Mouse (Mus musculus) limb, embryonic 12.5 days (tissue): ENCODE measurements around the gene Tmem150b. TPM values are rescaled to one million over a fixed set of nuclear protein-coding genes. Genes with fewer than 3 reads are reported as not detected.
A peak's percentile ranks its signal among the peaks of the same experiment; 100 is the strongest.

Experiments
- ATAC-seq: fragments of 200-750 bp; cut with Nextera tagmentation; 2 replicates; pipeline ENCODE4 v1.8.0; 2017; ENCODE audit warnings: low read depth, moderate TSS enrichment; ENCODE audit not compliant: insufficient number of reproducible peaks, insufficient read depth, low FRiP score, low TSS enrichment
- H3K27ac ChIP-seq: fragments of 300-500 bp; sonication (generic); 2 replicates; pipeline ENCODE4 v1.5.1; 2016; ENCODE audit warnings: mild to moderate bottlenecking, moderate library complexity
- H3K27me3 ChIP-seq: fragments of 300-500 bp; sonication (generic); 2 replicates; pipeline ENCODE4 v1.6.1; 2016; ENCODE audit warnings: mild to moderate bottlenecking, moderate library complexity
- H3K36me3 ChIP-seq: fragments of 300-500 bp; sonication (generic); 2 replicates; pipeline ENCODE4 v1.6.1; 2016; ENCODE audit warnings: mild to moderate bottlenecking, moderate library complexity
- H3K4me1 ChIP-seq: fragments of 300-500 bp; sonication (generic); replicated peaks from 2 replicates; pipeline ENCODE4 v1.6.1; 2016
- H3K4me2 ChIP-seq: fragments of 300-500 bp; sonication (generic); 2 replicates; pipeline ENCODE4 v1.6.1; 2016; ENCODE audit warnings: mild to moderate bottlenecking, moderate library complexity
- H3K4me3 ChIP-seq: fragments of 300-500 bp; sonication (generic); replicated peaks from 2 replicates; pipeline ENCODE4 v1.5.1; 2016; ENCODE audit warnings: mild to moderate bottlenecking
- H3K9ac ChIP-seq: fragments of 300-500 bp; sonication (generic); replicated peaks from 2 replicates; pipeline ENCODE4 v1.6.1; 2016; ENCODE audit warnings: mild to moderate bottlenecking, moderate library complexity
- H3K9me3 ChIP-seq: fragments of 300-500 bp; sonication (generic); 2 replicates; pipeline ENCODE4 v1.6.1; 2016; ENCODE audit warnings: mild to moderate bottlenecking, moderate library complexity
- WGBS: fragments of 180-500 bp; shearing (Covaris S2); methylation state at CpG from one replicate; pipeline ENCODE4 v1.1.7; 2016; 5-methylcytosine and 5-hydroxymethylcytosine counted together
- polyA plus RNA-seq: library from polyadenylated mRNA; unstranded; fragments of >200 nt; fragmentation: Nextera tagmentation; extraction: Ambion mirVana; gene quantifications from 2 replicates; pipeline ENCODE4 v1.2.1, GENCODE M21; 2016

Tmem150b gene
- polyA plus RNA-seq = 0.13 and 0.26 TPM in 2 replicates

DNA sequence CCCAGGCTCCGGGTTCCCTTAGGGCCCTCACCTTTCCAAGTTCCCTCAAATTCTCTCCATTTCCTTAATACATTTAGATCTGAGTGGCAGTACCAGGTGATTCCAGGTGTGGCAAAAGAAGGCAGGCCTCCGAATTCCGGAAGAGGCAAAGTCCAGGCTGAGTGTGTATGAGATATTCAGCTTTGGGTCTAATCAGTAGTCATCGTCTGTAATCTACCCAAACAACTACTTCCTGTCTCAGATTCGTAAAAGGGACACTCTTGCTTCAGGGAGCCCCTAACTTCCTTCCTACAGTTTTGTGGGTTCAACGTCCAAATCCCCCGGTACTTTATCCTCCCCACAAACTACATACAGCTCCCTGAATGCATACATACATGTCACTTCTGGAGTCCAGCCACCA is at the start of gene Tmem150b:
Gene Tmem150b, minus strand, starts transcription at position 81 of the 400 bp plus-strand sequence.
- Histone ChIP-seq H3K4me1 (no peaks in the 10 kb centered on the region), H3K4me3 (no peak within 1 kb of the TSS), H3K27ac (no peak within 1 kb of the TSS), H3K9ac (peak within 1 kb of the TSS; percentile 42; the same call in 1 of the 2 replicates), H3K27me3 (no peaks in the 10 kb centered on the region), H3K36me3 (no peaks in the 10 kb centered on the region), H3K9me3 (peaks cover 3% of the 10 kb centered on the region; the same call in 1 of the 2 replicates), H3K4me2 (peak within 1 kb of the TSS; percentile 51; the same call in 1 of the 2 replicates)
- WGBS = 81% methylated on average over 7 of the region's 7 CpGs
- ATAC-seq = no peak

DNA sequence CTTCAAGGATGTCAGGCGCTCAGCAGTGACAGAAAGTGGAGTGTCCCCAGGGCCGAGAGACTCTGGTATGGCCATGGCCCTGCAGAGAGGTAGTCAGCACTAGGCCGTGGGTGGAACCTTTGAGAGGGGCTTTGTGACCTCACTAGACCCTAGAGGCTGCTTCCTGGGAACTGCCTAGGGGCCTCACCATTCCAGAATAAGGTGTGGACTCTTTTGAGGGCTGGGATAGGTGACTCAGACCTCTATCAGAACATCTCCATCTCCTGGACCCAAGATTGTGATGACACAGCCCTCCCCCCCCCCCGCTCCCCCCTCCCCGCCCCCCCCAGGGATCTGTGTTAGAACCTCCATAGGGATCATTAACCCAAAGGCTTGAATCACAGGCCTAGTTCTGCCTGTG is 46.2 kb upstream of the Tmem150b start, which contains the start of gene Fam71e2:
Gene Fam71e2, minus strand, starts transcription at position 101 of the 400 bp plus-strand sequence.
- no peak within 1 kb of the TSS for H3K27ac ChIP-seq
- no peaks in the 10 kb centered on the region for H3K36me3 ChIP-seq
- no peak within 1 kb of the TSS for H3K4me3 ChIP-seq
- peaks cover 21% of the 10 kb centered on the region for H3K27me3 ChIP-seq
- 65% methylated on average over 3 of the region's 5 CpGs for WGBS
- no peak for ATAC-seq
- H3K9ac ChIP-seq = no peak within 1 kb of the TSS; the same call in 1 of the 2 replicates
- no peaks in the 10 kb centered on the region for H3K9me3 ChIP-seq
- no peak within 1 kb of the TSS for H3K4me2 ChIP-seq
- no peaks in the 10 kb centered on the region for H3K4me1 ChIP-seq

DNA sequence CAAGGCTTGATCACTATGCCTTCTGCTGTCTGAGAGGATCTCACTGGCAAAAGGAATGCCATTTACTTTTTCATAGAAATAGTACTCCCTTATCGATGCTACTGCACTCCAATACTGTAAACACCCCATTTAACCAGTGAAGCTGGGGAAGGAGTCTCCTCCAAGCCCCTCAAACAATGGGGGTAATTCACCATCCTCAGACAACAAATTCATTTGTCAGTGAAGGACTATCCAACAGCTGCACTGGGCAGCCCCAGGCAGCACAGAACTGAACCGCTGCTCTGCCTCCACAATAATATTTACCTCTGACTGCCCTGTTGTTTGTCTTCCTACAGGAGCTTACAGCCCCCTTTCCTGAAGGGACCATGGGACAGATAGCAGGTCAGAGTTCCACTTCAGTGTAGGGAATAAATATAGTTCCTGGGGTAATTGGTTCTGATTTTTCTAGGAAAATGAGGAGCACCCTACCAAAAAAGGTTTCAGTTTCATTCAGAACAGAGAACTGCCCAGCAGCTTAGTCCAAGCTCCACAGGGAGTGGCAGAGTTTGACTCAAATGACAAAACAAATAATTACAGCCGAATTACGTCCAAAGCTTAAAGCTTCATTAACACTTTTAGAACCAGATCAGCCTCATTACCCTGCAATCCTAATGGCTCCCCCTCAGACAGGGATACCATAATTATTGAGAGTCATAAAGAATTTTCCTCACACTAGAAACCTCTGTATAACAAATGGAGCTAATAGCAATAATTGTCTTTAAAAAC is 40.1 kb upstream of the Tmem150b start:
- no peak overlapping the region for H3K27ac ChIP-seq
- WGBS = 19% methylated on average over 4 of the region's 4 CpGs
- H3K9ac ChIP-seq = peak overlapping the region; percentile 14; the same call in 1 of the 2 replicates
- no peak overlapping the region for H3K4me3 ChIP-seq
- H3K36me3 ChIP-seq = no peaks in the 10 kb centered on the region
- H3K9me3 ChIP-seq = no peaks in the 10 kb centered on the region
- peak overlapping the region; percentile 7; the same call in 1 of the 2 replicates for H3K4me2 ChIP-seq
- H3K27me3 ChIP-seq = no peaks in the 10 kb centered on the region
- no peaks in the 10 kb centered on the region for H3K4me1 ChIP-seq
- ATAC-seq = no peak

DNA sequence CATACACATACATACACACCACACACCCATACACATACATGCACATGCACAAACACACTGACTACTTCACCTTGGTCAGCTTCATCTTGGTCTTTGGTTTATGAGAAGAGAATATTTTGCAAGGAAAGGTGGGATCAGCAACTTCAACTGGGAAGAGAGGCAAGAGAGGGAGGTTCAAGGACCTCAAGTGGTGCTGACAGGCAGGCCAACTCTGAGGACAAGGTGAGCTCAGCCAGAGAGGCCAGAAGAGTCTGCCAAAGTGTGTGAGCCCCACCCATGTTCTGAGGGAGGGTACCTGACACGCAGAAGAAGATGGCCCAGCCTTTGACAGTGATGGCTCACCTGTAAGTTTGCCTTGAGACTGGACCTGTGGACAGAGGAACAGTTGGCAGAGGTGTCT is 34.6 kb upstream of the Tmem150b start:
- no peak overlapping the region for H3K4me2 ChIP-seq
- 50% methylated on average over 1 of the region's 1 CpGs for WGBS
- H3K27me3 ChIP-seq = no peaks in the 10 kb centered on the region
- 0 out of 2 replicates have a peak, but pooled peaks cover 5% of the 10 kb centered on the region for H3K9me3 ChIP-seq
- H3K9ac ChIP-seq = no peak overlapping the region
- H3K36me3 ChIP-seq = no peaks in the 10 kb centered on the region
- H3K4me3 ChIP-seq = no peak overlapping the region
- no peaks in the 10 kb centered on the region for H3K4me1 ChIP-seq
- no peak for ATAC-seq
- no peak overlapping the region for H3K27ac ChIP-seq

DNA sequence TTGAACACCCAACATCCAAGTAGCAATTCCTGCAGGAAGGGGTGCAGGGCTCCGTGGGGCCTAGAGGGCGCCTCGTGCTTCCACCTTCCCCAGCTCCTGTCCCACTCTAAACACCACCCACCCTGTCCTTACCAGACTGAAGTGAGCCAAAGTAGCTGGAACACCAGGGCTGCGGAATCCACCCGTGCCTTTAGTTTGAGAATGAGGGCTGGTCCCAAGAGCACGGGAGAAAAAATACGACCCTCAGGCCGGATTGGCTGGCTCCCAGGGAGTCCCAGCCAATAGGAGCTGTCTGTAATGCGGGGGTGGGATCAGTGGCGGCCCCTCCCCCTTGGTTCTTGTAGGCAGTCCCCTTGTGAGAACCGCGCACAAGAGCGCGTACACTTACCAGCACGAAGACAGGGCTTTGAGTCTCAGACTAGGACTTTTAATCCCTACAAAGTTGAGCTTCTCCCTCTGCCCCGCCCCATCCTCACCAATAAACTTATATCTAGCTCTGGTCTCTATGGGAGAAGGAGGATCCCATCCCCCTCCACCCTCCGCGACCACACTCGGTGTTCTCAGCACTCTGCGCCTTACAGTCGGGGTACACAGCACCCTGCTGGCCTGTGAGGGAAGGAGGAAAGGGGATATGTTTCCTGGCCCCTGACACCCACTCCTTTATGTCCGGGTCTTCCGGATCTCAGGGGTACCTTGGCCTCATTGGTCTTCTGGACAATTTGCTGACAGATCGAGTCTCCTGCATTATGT is 27.9 kb upstream of the Tmem150b start, which contains the start of gene Cox6b2:
Gene Cox6b2, minus strand, starts transcription at position 274 of the 750 bp plus-strand sequence.
- 5% methylated on average over 24 of the region's 24 CpGs for WGBS
- peak within 1 kb of the TSS; percentile 42 for H3K9ac ChIP-seq
- peaks cover 12% of the 10 kb centered on the region for H3K4me1 ChIP-seq
- 0 out of 2 replicates have a peak, but pooled peaks cover 5% of the 10 kb centered on the region for H3K9me3 ChIP-seq
- peak within 1 kb of the TSS; percentile 44 for H3K4me3 ChIP-seq
- H3K27ac ChIP-seq = peak within 1 kb of the TSS; percentile 87
- H3K4me2 ChIP-seq = peak within 1 kb of the TSS; percentile 61
- H3K27me3 ChIP-seq = no peaks in the 10 kb centered on the region
- H3K36me3 ChIP-seq = peaks cover 4% of the 10 kb centered on the region; the same call in 1 of the 2 replicates
- ATAC-seq = peak; percentile 93

DNA sequence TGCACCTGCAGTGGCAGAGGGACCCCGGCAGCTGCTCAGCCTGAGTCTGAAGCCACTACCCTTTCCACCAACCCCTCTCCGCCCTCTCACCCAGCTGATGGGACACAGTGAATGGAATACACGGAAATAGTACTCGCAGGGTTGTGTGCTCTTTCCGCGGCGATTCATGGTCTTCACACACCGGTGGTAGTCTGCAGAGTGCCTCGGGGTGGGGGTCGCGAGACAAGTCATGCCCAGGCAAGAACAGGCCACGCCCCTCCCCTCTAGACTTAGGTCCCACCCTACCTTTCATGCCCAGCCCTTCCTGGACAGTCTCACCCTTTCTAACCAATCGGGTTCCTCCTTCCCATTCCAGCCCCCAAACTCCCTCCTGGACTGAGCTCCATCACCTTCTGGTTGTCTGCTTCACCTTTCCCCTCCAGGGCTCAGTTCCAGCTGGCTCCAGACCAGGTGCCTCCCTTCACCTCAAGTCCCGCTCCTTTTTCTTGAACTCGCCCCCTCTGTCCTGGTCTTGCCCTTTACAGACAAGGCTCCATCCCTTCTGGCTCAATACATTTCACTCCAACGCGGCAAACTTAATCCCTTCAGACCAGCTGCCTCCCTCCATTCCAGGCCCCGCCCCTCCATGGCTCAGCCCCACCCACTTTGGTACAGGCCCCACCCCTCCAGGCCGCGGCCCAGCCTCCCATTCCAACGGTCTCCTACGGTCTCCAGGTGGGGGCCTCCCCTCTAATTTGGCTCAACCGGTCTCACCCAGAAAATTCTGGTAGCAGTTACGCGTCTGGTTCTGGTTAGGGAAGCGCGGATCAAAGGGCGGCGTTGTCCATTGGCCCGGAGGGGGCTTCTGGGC is 27.1 kb upstream of the Tmem150b start:
- peak overlapping the region; percentile 87 for H3K27ac ChIP-seq
- 0 out of 2 replicates have a peak, but pooled peaks cover 5% of the 10 kb centered on the region for H3K9me3 ChIP-seq
- no peaks in the 10 kb centered on the region for H3K27me3 ChIP-seq
- 2% methylated on average over 30 of the region's 30 CpGs for WGBS
- ATAC-seq = peak; percentile 63
- H3K4me3 ChIP-seq = peak overlapping the region; percentile 44
- H3K36me3 ChIP-seq = peaks cover 4% of the 10 kb centered on the region; the same call in 1 of the 2 replicates
- peaks cover 12% of the 10 kb centered on the region for H3K4me1 ChIP-seq
- H3K4me2 ChIP-seq = peak overlapping the region; percentile 61
- H3K9ac ChIP-seq = peak overlapping the region; percentile 42

DNA sequence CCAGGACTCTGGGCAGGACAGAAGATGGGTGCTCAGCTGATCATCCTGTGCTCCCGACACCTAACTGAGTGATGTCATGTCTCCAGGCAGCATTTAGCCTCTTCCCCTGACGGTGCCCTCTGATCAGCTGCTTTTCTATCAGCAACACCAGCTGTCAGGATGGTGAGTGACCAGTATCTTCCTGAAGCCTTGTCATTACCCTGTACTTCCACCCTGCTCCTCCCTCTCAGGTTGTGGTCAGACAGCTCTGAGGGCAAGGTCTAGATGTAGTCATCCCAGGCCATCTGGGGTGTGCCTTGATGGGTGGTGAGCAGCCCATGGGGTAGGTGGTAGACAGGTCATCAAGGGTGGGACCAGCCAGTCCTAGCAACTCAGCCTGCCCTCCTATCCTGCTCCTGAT is 24.1 kb upstream of the Tmem150b start:
- Histone ChIP-seq H3K36me3 (peaks cover 31% of the 10 kb centered on the region), H3K4me2 (no peak overlapping the region), H3K9me3 (no peaks in the 10 kb centered on the region), H3K4me1 (peaks cover 12% of the 10 kb centered on the region), H3K9ac (no peak overlapping the region), H3K27ac (no peak overlapping the region), H3K4me3 (no peak overlapping the region), H3K27me3 (no peaks in the 10 kb centered on the region)
- no peak for ATAC-seq
- 89% methylated on average over 2 of the region's 2 CpGs for WGBS

DNA sequence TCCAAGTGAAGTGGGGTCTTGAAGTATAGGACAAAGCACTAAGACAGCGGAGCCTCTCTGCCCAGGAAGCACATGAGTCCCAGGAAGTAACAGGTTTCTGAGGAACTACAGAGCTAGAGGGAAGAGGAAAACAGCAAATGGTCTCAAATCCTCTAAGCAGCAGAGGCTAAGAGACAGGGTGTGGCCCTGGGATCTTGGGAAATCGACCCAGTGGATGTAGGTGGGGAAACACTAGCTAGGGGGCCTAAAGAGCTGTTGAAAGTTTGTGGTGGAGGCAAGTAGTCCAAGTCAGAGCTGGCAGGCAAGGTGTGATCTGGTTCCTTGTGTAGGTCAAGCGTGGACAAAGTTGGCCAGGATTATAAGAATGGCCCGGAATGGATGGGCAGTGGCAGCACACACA is 23.3 kb upstream of the Tmem150b start:
- 76% methylated on average over 4 of the region's 4 CpGs for WGBS
- Histone ChIP-seq H3K27ac (no peak overlapping the region), H3K4me3 (no peak overlapping the region), H3K36me3 (peaks cover 40% of the 10 kb centered on the region), H3K4me2 (no peak overlapping the region), H3K9me3 (no peaks in the 10 kb centered on the region), H3K27me3 (no peaks in the 10 kb centered on the region), H3K9ac (no peak overlapping the region), H3K4me1 (peaks cover 12% of the 10 kb centered on the region)
- no peak for ATAC-seq

DNA sequence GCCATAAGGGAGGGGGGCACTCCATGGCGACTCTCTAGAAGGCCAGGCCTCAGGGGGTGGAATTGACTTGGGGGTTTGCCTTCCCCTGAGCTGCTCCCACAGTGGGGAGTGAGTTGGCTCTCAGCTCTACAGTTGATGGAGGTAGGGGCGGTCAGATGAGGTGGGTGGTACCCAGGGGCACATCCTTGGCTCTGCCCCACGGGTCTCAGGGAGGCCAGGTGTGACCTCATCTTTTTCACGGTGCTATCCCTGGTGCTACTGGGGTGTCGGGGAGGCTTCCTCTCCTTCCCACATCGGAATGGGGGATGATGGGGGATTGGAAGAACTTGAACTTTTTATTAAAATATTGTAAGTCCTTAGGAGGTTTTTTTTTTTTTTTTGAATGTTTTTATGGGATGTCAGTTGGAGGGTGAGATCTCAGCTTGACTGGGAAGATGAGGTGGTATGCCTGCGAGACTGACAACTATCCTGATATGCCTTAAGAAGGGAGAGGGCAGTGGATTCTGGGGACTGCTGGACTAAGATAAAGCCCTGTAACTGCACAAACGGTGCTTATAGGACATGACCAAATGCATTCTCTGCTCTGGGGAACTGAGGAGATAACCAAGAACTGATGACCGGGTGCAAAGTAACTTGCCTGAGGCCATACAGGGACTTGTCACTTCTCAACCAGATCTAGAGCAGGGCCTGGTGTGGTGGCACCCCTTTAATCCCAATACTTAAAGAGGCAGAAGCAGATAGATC is 22.3 kb upstream of the Tmem150b start:
- 66% methylated on average over 9 of the region's 9 CpGs for whole genome bisulfite sequencing
- H3K9ac ChIP-seq = no peak overlapping the region
- H3K4me3 ChIP-seq = no peak overlapping the region
- no peaks in the 10 kb centered on the region for H3K9me3 ChIP-seq
- no peak overlapping the region for H3K27ac ChIP-seq
- peaks cover 10% of the 10 kb centered on the region for H3K4me1 ChIP-seq
- H3K36me3 ChIP-seq = peaks cover 49% of the 10 kb centered on the region
- no peak overlapping the region for H3K4me2 ChIP-seq
- H3K27me3 ChIP-seq = no peaks in the 10 kb centered on the region
- ATAC-seq = no peak

DNA sequence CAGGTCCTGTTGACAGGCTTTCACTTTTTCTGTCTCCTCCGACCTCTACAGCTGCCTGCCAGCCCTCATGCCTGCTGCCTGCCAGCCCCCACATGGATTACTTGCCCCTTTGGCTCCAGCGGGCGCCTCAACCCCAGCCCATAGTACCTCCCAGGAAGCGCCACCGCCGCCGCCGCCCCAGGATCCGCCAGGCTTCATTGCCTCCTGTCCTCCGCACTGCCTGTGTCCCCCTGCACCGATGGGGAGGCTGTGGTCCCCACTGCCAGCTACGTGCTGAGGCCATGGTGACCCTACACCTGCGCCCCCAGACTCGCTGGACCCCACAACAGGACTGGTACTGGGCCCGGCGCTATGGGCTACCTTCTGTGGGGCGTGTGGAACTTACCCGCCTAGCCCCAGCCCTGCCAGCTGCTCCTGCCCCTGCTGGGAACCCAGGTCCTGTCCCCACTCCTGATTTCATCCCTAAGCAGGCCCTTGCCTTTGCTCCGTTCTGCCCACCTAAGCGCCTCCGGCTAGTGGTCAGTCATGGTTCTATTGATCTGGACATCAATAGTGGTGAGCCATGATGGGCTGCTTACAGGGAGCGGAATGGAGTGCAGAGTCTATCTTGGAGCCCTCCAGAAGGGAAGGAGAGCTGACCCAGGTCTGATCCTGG is 21.4 kb upstream of the Tmem150b start:
- Histone ChIP-seq H3K4me3 (no peak overlapping the region), H3K4me1 (peaks cover 10% of the 10 kb centered on the region), H3K9me3 (no peaks in the 10 kb centered on the region), H3K9ac (no peak overlapping the region), H3K4me2 (no peak overlapping the region), H3K27ac (no peak overlapping the region), H3K27me3 (no peaks in the 10 kb centered on the region), H3K36me3 (peaks cover 55% of the 10 kb centered on the region)
- WGBS = 88% methylated on average over 22 of the region's 22 CpGs
- ATAC-seq = no peak
